Mouse (Mus musculus) thymus, postnatal 0 days (tissue): ENCODE results near the gene Ywhaq. TPM values are rescaled to one million over a fixed set of nuclear protein-coding genes. Genes with fewer than 3 reads are reported as not detected.

Experiments used
- DNase-seq: peaks from one replicate; pipeline ENCODE4 v3.0.0-alpha.2; 2015; ENCODE audit warnings: low spot score
- polyA plus RNA-seq: library from polyadenylated mRNA; unstranded; fragments of >200 nt; fragmentation: Nextera tagmentation; extraction: Ambion mirVana; gene quantifications from 2 replicates; pipeline ENCODE4 v1.2.1, GENCODE M21; 2015

The Ywhaq gene
- polyA plus RNA-seq, 1 experiment from 2014 or later: 361 TPM

GRCm38 (mm10) chr12:21410620-21411019, 6.8 kb downstream of the Ywhaq start:
- no peak for DNase-seq

GRCm38 (mm10) chr12:21409651-21410050, 7.8 kb downstream of the Ywhaq start:
- peak; percentile 13 for DNase-seq

GRCm38 (mm10) chr12:21408789-21409367, 8.6 kb downstream of the Ywhaq start:
- no peak for DNase-seq

GRCm38 (mm10) chr12:21402771-21403170, 14.7 kb downstream of the Ywhaq start:
- DNase-seq: no peak

GRCm38 (mm10) chr12:21386201-21386600, 31.2 kb downstream of the Ywhaq start:
- no peak for DNase-seq

GRCm38 (mm10) chr12:21378765-21379346, 38.6 kb downstream of the Ywhaq start:
- DNase-seq: peak; percentile 47

- no peak for DNase-seq
These were observed 41.9 kb downstream of the Ywhaq start for GRCm38 (mm10) chr12:21375376-21376157.

GRCm38 (mm10) chr12:21373820-21374475, 43.5 kb downstream of the Ywhaq start:
- no peak for DNase-seq

GRCm38 (mm10) chr12:21373100-21373819, 44.2 kb downstream of the Ywhaq start, which contains the start of gene Adam17:
Gene Adam17, minus strand, starts transcription at chr12:21373632.
- peak; percentile 97 for DNase-seq

- DNase-seq: no peak
These were observed 47.3 kb downstream of the Ywhaq start for GRCm38 (mm10) chr12:21370035-21370611.

- no peak for DNase-seq
These were observed 48.4 kb downstream of the Ywhaq start for GRCm38 (mm10) chr12:21369087-21369410.

GRCm38 (mm10) chr12:21368376-21369086, 48.9 kb downstream of the Ywhaq start:
- no peak for DNase-seq

- no peak for DNase-seq
These were observed 52.6 kb downstream of the Ywhaq start for GRCm38 (mm10) chr12:21364624-21365435.

GRCm38 (mm10) chr12:21363195-21363594, 54.2 kb downstream of the Ywhaq start:
- no peak for DNase-seq

GRCm38 (mm10) chr12:21362686-21363085, 54.8 kb downstream of the Ywhaq start:
- no peak for DNase-seq

- DNase-seq: no peak
These were observed 63.8 kb downstream of the Ywhaq start for GRCm38 (mm10) chr12:21353681-21354080.

GRCm38 (mm10) chr12:21350113-21350876, 67.1 kb downstream of the Ywhaq start:
- DNase-seq: no peak

GRCm38 (mm10) chr12:21346972-21347371, 70.5 kb downstream of the Ywhaq start:
- no peak for DNase-seq

GRCm38 (mm10) chr12:21340674-21341073, 76.8 kb downstream of the Ywhaq start:
- DNase-seq: no peak
